Mouse (Mus musculus) heart, postnatal 14 days (tissue): ENCODE data around the gene Ttc30b. TPM values are rescaled to one million over a fixed set of nuclear protein-coding genes. Genes with fewer than 3 reads are reported as not detected.

Experiments used
- total RNA-seq, 2 experiments: library from RNA; stranded (reverse); gene quantifications; 2 replicates each; pipeline ENCODE4 v1.2.3; 2021

Gene Ttc30b
- total RNA-seq, 2 experiments from 2014 or later: 11.0 to 13.7 TPM

Other genes starting within 250 kb of the Ttc30b start
- 10 to 100 TPM; 67.5 to 78.8 TPM for gene Nfe2l2, start 233.9 kb downstream of the Ttc30b start, total RNA-seq
- gene Agps, start 106.4 kb downstream of the Ttc30b start, total RNA-seq: 10 to 100 TPM; 38.6 to 39.2 TPM
- 1 to 10 TPM; 1.1 TPM for gene Ttc30a2, start 39.6 kb upstream of the Ttc30b start, total RNA-seq
- gene Ttc30a1, start 43.4 kb upstream of the Ttc30b start, total RNA-seq: 1 to 10 TPM; 1.9 to 2.4 TPM